Mouse (Mus musculus) gastrocnemius, postnatal 25 days (tissue): Measurements from ENCODE around the gene Theg. TPM values are rescaled to one million over a fixed set of nuclear protein-coding genes. Genes with fewer than 3 reads are reported as not detected.
A peak's percentile ranks its signal among the peaks of the same experiment; 100 is the strongest.

Experiments used
- DNase-seq: peaks from one replicate; pipeline ENCODE4 v3.0.0; 2022
- microRNA-seq, 2 experiments: library from miRNA; unstranded; fragments of <30 nt; microRNA quantifications; one replicate each; pipeline ENCODE4 v1.2.0; 2021; ENCODE audit warnings: borderline replicate concordance in 2 of 2
- total RNA-seq, 2 experiments: library from RNA; stranded (reverse); gene quantifications; 1 replicate in 1 of 2; 2 replicates in 1 of 2; pipeline ENCODE4 v1.2.3; 2021

The Theg gene
- total RNA-seq, 2 experiments from 2014 or later: not detected

DNA sequence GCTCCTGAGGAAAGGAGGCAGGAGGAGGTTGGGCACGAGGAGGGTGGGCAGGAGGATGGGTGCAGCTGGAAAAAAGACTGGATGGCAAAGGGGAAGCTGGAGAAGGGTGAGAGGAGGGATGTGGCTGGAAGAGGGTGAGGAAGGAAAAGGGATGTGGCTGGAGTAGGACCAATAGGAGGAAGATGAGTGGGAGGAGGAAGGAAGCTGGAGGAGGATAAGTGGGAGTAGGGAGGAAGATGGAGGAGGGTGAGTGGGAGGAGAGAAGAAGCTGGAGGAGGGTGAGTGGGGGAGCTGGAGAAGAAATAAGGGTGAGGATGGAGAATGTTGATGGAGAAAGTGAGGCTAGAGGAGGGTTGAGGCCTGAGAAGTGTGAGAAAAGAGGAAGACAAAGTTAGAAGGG, 51.7 kb downstream of the Theg start:
- DNase-seq: peak; percentile 2

DNA sequence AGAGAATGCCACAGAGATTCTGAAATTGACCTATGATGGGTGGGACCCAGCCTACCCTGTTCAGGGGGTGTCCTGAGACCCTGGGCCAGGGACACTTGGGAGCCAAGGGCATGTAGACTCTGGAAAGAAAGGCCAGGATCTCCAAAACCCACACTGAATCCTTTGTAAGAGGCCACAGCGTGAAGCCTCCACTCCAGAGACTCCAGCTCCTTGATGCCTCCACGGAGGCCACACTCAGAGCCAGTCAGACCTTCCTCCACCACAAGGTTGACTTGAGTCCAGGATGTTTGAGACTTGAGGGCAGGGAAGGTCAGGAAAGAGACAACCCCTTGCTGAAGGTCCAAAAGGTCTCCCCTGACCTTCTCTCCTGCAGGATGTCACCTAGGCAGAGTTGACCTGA, 52.7 kb downstream of the Theg start:
- peak; percentile 3 for DNase-seq

DNA sequence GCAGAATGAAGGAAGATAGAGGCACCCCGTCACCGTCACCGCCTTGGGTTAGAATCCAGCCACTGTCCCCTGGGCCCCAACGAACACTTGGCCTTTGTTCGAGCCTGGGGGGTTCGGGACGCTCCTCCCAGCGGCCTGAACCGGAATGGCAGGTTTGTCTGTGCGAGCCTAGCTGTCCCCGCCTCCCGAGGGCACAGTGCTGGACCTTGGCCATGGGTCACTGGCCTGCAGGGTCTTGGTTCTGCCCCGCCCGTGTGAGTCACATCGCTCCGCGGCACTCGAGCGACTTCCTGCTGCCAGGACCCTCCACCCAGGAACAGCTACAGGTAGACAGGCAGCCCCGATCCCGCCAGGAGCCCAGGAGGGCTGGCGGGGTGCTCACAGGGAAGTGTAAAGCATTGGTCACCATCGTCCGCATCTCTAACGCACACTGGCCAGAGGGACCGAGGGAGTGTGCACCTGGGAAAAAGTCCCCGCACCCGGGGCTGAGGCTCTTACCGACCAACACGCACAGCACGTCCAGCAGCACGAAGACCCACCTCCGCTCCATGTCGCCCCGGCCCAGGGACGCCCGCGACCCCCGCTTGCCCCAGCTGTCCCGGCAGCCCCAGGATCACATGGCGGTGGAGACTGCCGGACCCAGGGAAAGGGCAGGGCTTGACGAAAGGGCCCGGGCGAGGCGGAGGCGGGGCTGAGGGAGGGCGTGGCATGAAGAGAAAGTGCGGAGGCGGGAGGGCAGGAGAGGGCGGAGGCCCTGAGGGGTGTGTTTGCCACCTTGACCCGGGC, 53.8 kb downstream of the Theg start, which contains the start of gene Plpp2:
TSS of gene Plpp2 (minus strand) at position 671 of the 786 bp plus-strand sequence.
- peak; percentile 46 for DNase-seq

DNA sequence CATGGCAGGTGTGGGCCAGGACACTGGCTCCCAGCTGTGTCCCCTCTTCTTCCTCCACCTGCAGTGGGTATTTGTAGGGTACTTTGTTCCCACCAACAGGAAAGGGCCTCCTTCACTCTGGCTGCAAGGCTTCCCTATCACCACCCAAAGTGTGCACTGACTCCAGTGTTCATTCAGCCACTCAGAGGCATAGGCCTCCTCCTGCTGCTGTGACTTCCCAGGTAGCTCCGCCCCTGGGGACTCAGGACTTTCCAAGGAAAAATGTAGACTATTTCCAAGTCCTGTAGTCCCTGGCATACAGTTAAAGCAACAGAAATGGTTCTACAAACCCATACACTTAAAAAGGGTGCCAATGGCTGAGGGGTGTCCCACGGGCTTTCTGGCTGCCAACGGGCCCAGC, 54.5 kb downstream of the Theg start:
- no peak for DNase-seq

DNA sequence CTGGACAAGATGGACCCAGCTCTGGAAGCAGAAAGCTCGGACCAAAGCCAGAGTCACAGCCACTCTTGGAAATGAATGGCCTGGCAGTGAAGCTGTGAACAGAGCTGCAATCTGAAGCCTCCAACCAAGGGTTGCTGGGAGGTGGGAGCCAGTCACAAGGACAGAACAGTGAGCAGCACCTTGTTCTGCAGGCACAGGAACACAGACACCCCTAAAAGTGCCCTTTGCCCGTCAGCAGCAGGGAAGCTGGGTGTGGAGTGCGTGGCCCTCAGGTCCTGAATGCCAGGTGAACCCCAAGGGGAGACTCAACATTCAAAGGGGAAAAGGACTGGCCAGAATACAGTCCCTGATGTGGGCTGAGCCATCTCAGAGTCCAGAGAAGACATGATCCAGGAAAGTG, 55.5 kb downstream of the Theg start:
- no peak for DNase-seq

DNA sequence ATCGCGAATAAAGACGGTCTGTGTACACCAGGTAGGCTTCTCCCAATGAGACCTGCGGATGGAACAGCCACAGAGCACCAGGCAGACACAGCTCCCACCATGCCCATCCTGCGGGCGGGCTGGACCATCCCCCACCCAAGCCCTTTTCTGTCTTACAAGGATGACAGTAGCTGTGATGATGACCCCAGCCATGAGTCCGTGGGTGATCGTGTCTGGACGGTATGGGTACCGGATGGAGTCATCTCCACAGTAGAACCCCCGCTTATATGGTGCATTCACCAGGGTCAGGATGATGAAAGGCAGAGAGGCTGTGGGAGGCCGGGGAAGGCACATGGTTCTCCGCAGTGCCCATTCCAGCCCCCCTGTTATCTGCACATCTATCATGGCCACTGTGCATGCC, 56.4 kb downstream of the Theg start:
- no peak for DNase-seq

DNA sequence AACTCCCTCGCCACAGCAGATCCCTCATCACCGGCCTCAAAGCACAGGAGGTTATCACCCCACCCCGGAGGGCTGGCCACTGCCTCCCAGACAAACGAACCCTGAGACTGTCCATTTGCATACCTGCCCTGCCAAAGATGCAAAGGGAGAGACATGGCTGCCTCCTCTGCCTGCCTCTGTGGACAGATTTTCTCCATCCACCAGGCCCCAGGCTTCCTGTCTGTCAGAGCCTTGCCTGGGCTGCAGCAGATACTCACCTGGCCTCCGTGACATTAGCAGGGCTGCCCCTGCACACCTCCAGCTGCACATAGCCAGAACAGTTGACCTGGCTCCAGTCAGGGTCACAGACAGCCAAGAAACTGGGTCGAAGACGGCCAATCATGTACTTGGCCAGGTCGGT, 56.9 kb downstream of the Theg start:
- DNase-seq: peak; percentile 4

DNA sequence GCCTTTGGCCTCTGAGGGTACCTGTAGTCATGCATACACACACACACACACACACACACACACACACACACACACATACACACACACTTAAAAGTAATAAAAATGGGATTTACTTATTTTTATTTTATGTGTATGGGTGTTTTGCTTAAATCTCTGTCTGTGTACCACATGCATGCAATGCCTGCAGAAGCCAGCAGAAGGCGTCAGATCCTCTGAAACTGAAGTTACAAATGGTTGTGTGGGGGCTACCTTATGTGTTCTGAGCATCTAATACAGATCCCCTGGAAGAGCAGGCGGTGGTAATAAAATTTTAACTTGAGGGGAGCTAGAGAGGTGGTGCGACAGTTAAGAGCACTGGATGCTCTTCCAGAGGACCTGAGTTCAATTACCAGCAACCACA, 59.0 kb downstream of the Theg start:
- no peak for DNase-seq

DNA sequence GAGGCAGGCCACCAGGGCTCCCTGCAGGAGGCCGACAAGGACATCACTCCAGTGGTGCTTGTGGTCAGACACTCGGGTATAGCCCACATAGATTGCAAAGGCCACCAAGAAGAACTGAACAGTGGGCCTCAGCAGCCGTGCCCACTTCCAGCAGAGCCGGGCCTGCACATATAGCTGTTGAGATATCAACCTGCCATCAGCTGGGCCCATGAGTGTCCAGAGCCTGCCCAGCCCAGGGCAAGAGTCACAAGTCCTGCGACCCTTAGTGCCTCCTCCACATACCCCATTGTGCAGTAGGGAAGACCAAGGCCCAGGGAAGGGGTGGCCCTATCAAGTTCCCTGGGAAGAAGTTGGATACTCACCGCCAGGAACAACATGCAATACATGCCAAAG, 59.7 kb downstream of the Theg start:
- no peak for DNase-seq

DNA sequence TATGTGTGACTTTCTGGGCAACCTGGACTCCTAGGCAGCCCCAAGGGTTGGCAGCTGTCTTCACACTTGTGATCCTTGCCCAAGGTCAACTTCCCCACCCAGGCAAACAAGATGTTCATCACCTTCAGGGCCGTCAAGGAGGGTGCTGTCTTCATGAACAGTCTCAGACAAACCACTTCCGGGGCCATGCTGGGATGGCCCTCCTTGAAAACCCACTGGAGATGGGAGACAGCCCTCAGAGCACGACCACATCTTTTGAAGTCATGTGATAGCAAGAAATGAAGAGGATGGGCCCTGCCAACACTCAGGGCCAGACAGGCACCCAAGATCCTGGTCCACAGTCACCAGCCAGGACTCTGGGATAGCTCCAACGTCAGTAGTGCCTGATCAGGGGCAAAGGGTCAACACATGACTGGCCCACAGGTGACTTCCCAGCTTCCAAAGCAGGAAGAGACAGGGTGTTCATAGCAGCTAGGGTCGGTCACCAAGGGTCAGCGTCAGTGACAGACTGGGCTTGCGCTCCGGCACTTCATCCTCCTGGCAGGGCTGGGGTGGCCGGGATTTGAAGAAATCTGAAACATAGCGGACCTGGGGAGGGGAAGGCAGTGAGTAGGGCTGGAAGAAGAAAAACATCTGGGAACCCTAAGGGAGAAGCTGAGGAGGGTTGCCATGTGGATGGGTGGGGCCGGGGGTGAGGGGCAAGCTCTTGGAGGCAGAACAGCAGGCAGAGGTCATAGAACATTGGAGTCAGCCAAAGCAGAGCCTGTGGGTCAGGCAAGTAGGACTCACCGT, 60.3 kb downstream of the Theg start:
- DNase-seq: no peak

Small RNA genes within 50 kb of the gene (microRNA-seq; reads per million reads assigned to microRNA genes)
- 0 to 0.26 reads per million in 2 experiments for gene Mir6909

Other genes starting within 250 kb of the Theg start
- gene Vmn2r82, start 230.8 kb downstream of the Theg start, total RNA-seq: not detected
- gene Vmn2r83, start 118.6 kb downstream of the Theg start, total RNA-seq: not detected
- gene Plpp2, start 53.5 kb downstream of the Theg start, total RNA-seq: 1 to 10 TPM in 1 of 2 experiments, under 1 TPM in 1; 0.84 to 1.2 TPM
- gene Mier2, start 32.1 kb downstream of the Theg start, total RNA-seq: 10 to 100 TPM; 12.6 to 14.8 TPM
- gene C2cd4c, start 26.7 kb upstream of the Theg start, total RNA-seq: not detected
- gene Shc2, start 50.6 kb upstream of the Theg start, total RNA-seq: 1 to 10 TPM; 2.1 to 2.3 TPM
- 10 to 100 TPM; 14.8 to 17.1 TPM for gene Odf3l2, start 58.4 kb upstream of the Theg start, total RNA-seq
- not detected for gene Madcam1, start 77.2 kb upstream of the Theg start, total RNA-seq
- gene Tpgs1, start 82.0 kb upstream of the Theg start, total RNA-seq: 10 to 100 TPM; 19.1 to 19.6 TPM
- gene Cdc34, start 94.9 kb upstream of the Theg start, total RNA-seq: 100 to 1,000 TPM; 329 to 332 TPM
- 1 to 10 TPM; 4.0 to 4.4 TPM for gene Gzmm, start 101.7 kb upstream of the Theg start, total RNA-seq
- gene Bsg, start 117.2 kb upstream of the Theg start, total RNA-seq: 100 to 1,000 TPM; 513 to 650 TPM
- gene Hcn2, start 129.3 kb upstream of the Theg start, total RNA-seq: under 1 TPM; 0.67 TPM
- gene Polrmt, start 159.2 kb upstream of the Theg start, total RNA-seq: 10 to 100 TPM; 26.7 to 27.2 TPM
- not detected for gene Fgf22, start 167.7 kb upstream of the Theg start, total RNA-seq
- 10 to 100 TPM; 27.4 to 33.4 TPM for gene Rnf126, start 179.6 kb upstream of the Theg start, total RNA-seq
- gene Fstl3, start 189.9 kb upstream of the Theg start, total RNA-seq: 1 to 10 TPM; 2.0 to 2.1 TPM
- gene Prss57, start 203.6 kb upstream of the Theg start, total RNA-seq: not detected
- gene Palm, start 206.2 kb upstream of the Theg start, total RNA-seq: 10 to 100 TPM; 23.6 to 24.8 TPM
- under 1 TPM in 1 of 2 experiments, not detected in 1; 0.40 TPM for gene Misp, start 233.7 kb upstream of the Theg start, total RNA-seq